Mouse (Mus musculus): ENCODE data around the gene Cxcl1. TPM values are rescaled to one million over a fixed set of nuclear protein-coding genes. Genes with fewer than 3 reads are reported as not detected.
"Not testable (repeated sequence)": the region's sequence is repeated elsewhere in the genome, so short reads cannot be mapped to it uniquely, and the experiment has no call there.

Cxcl1 gene
- polyA plus RNA-seq (2015; fragmentation: Nextera tagmentation; extraction: Ambion mirVana): 0.73 and 0.76 TPM in 2 replicates

DNA sequence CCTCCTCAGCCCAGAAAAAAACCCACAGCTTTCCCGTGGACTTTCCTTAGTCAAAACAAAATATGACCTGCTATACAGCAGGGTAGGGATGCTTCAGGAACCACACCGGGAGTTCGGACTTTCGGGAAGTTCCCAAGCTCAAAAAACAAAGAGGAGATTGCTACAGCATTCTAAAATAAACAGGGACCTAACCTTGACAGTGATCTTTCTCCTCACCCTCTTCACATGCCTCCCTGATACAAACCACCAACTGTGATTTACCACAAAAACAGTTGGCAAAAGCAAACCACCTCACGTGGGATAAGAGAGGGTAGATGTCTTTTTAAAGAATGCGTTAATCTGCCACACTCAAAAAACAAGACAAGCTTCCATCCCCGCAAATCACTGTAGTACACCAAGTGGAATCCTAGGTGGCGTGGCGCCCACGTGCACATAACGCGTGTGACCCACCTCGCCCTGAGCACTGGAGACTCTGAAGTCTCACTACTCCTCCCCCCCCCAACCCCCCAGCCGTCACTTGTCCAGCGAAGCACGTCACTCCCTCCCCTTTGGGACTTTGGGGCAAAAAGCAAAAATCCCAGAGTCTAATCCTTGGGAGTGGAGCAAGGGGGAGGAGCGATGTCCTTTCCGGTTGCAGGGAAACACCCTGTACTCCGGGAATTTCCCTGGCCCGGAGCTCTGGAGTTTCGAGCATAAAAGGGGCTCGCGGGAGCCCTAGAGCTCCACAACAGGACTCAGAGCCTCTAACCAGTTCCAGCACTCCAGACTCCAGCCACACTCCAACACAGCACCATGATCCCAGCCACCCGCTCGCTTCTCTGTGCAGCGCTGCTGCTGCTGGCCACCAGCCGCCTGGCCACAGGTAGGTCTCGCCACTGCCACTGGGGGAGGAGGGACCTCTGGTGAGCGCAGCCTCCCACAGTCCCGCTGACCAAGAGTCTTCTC, at the start of gene Cxcl1:
Gene Cxcl1 (plus strand): TSS at position 723 of the 945 bp plus-strand sequence.
- WGBS: 8% methylated on average over 28 of the region's 30 CpGs

DNA sequence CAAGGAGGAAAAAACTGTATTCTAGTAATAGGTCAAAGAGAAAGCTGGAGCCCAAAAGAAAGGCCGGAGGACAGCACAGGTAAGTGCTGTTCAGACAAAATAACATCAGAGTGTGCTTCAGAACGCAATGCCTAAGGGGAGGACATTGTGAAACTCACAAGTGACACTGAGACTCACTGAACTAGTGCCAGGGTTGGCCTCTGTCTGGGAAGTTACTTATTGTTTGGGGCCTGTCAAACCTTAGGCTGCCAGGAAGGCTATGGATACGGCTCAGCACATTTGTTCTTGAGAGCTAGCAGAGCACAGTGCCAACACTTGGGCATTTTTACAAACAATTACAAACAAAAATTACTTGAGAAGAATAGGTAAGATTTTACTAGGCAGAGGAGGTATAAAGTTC, 47.1 kb upstream of the Cxcl1 start:
- Histone ChIP-seq H3K4me3 (ENCODE audit: low read length) (no peak overlapping the region), H3K4me1 (ENCODE audit: control insufficient read depth, insufficient read depth, low read length) (no peaks in the 10 kb centered on the region), H3K9me3 (ENCODE audit: control insufficient read depth, low read length) (no peaks in the 10 kb centered on the region), H3K4me2 (ENCODE audit: low read depth, low read length) (no peak overlapping the region), H3K27me3 (replicated peaks; ENCODE audit: control insufficient read depth, insufficient read depth, low read length) (no peaks in the 10 kb centered on the region), H3K36me3 (ENCODE audit: control insufficient read depth, insufficient read depth, low read length) (no peaks in the 10 kb centered on the region), H3K9ac (ENCODE audit: low read depth, low read length) (no peak overlapping the region), H3K27ac (ENCODE audit: low read length) (no peak overlapping the region)
- no peak for ATAC-seq
- WGBS: 85% methylated on average over 3 of the region's 3 CpGs

More for the DNA sequence above, at the start of gene Cxcl1:
- 0 out of 2 replicates have a peak, but pooled peaks cover 2% of the 10 kb centered on the region for H3K4me1 ChIP-seq (ENCODE audit: control insufficient read depth, insufficient read depth, low read length)
- H3K4me2 ChIP-seq (ENCODE audit: low read depth, low read length): peak within 1 kb of the TSS; percentile 92
- peak within 1 kb of the TSS; percentile 75 for H3K9ac ChIP-seq (ENCODE audit: low read depth, low read length)
- peak within 1 kb of the TSS; percentile 45 for H3K27ac ChIP-seq (ENCODE audit: low read length)
- H3K4me3 ChIP-seq (ENCODE audit: low read length): peak within 1 kb of the TSS; percentile 55
- no peaks in the 10 kb centered on the region for H3K9me3 ChIP-seq (ENCODE audit: control insufficient read depth, low read length)
- H3K36me3 ChIP-seq (ENCODE audit: control insufficient read depth, insufficient read depth, low read length): no peaks in the 10 kb centered on the region
- no peaks in the 10 kb centered on the region for H3K27me3 ChIP-seq (replicated peaks; ENCODE audit: control insufficient read depth, insufficient read depth, low read length)
- ATAC-seq: peak; percentile 91

DNA sequence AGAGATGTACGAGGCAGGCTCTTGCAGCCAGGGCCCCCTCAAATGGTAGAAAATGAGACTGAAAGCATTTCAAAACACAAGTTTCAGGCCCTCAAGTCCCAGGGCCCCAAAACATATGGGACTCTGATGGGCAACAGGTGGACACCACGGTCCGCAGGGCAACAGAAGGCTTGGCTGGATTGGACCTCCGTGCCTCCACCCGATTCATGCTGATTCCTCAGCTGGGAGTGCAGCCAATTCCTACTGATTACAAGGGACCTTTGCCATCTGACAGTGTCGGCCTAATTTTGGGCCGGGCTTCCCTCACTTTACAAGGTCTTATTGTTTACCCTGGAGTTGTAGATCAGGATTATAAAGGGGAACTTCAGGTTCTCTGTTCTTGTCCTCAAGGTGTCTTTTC, 40.9 kb upstream of the Cxcl1 start:
- H3K4me3 ChIP-seq (ENCODE audit: low read length); H3K36me3 ChIP-seq (ENCODE audit: control insufficient read depth, insufficient read depth, low read length); H3K9ac ChIP-seq (ENCODE audit: low read depth, low read length); H3K9me3 ChIP-seq (ENCODE audit: control insufficient read depth, low read length); H3K4me1 ChIP-seq (ENCODE audit: control insufficient read depth, insufficient read depth, low read length); H3K4me2 ChIP-seq (ENCODE audit: low read depth, low read length); ATAC-seq; H3K27ac ChIP-seq (ENCODE audit: low read length); H3K27me3 ChIP-seq (replicated peaks; ENCODE audit: control insufficient read depth, insufficient read depth, low read length): not testable (repeated sequence)
- WGBS: 92% methylated on average over 7 of the region's 7 CpGs

DNA sequence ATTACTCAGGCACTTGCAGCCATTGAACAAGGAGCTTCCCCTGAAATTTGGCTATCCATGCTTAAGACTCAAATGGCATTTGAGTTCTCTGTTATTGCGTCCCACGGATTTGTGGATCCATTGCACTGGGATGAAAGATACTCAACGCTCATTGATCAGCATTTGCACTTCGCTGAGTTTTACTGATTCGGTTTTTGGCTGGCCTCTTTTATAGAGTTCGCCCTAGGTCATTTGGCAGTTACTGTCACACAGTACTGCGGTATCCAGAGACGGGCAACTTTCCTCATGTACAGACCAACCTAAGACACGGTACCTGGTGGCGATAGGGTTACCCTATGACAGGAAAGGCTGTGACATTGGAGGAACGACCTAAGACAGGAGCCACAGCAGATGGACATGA, 39.6 kb upstream of the Cxcl1 start:
- not testable (repeated sequence) for ATAC-seq; H3K4me3 ChIP-seq (ENCODE audit: low read length); H3K27ac ChIP-seq (ENCODE audit: low read length); H3K27me3 ChIP-seq (replicated peaks; ENCODE audit: control insufficient read depth, insufficient read depth, low read length); H3K4me1 ChIP-seq (ENCODE audit: control insufficient read depth, insufficient read depth, low read length); H3K9me3 ChIP-seq (ENCODE audit: control insufficient read depth, low read length); H3K4me2 ChIP-seq (ENCODE audit: low read depth, low read length); H3K9ac ChIP-seq (ENCODE audit: low read depth, low read length); H3K36me3 ChIP-seq (ENCODE audit: control insufficient read depth, insufficient read depth, low read length)
- 94% methylated on average over 11 of the region's 11 CpGs for WGBS

DNA sequence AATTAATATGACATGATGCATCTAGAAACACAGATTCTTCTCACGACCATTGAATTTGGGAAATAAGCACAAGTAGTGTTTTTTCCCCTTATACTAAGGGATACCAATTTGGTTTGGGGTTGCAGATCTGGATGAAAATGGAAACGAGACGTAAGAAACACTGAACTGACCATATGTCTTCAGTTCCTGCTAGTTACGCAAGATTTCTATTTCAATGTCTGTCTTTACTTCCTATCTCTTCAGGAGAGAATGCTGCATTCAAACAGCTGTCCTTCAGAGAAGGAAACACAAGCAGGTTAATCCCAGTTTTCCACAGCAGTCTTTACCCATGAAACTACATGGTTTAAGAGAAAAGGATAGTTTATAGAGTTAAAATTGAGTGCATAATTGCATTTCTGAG, 37.8 kb upstream of the Cxcl1 start:
- no peak overlapping the region for H3K27ac ChIP-seq (ENCODE audit: low read length)
- 89% methylated on average over 4 of the region's 4 CpGs for whole genome bisulfite sequencing
- ATAC-seq: no peak

DNA sequence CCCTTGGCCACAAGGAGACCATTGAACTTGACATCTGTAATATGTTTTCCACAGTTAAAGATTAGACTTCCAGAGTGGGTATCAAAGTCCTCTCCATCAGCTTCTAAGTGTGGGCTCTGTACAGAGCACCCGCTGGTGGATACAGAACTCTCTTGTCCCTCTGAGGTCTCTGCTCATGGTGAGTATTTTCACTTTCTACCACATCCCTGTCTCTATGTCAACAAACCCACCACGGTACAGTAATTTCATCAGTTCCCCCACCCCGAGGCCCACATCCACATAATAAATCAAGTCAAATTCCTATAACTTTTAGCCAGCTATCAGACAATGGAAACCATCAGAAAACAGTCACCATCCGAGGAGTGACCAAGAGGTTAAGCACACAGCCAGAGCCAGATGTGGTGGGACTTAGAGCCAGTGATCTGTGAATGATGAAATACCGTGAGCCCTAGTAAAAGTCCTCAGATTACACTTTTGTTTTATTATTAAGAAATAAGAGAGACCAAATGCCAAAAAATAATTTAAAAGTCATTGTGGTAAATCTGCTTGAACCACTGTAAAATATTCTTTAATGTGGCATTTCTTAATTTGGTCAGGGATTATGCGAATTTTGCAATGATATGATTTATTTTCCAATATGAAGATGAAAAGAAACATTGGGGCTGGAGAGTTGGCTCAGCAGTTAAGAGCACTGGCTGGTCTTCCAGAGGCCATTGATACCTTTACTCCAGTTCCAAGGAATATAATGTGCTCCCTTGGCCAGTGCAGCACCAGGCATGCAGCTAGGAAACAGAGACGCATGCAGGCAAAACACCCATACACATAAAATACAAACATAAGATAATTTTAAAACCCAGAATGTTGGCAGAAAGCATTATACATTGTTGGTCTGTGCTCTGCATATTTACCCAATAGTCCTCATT, 35.5 kb upstream of the Cxcl1 start:
- H3K9me3 ChIP-seq (ENCODE audit: control insufficient read depth, low read length): no peaks in the 10 kb centered on the region
- H3K9ac ChIP-seq (ENCODE audit: low read depth, low read length): no peak overlapping the region
- WGBS: 69% methylated on average over 7 of the region's 7 CpGs
- H3K4me3 ChIP-seq (ENCODE audit: low read length): no peak overlapping the region
- no peaks in the 10 kb centered on the region for H3K4me1 ChIP-seq (ENCODE audit: control insufficient read depth, insufficient read depth, low read length)
- no peak for ATAC-seq
- no peaks in the 10 kb centered on the region for H3K36me3 ChIP-seq (ENCODE audit: control insufficient read depth, insufficient read depth, low read length)
- H3K27ac ChIP-seq (ENCODE audit: low read length): no peak overlapping the region
- no peaks in the 10 kb centered on the region for H3K27me3 ChIP-seq (replicated peaks; ENCODE audit: control insufficient read depth, insufficient read depth, low read length)
- no peak overlapping the region for H3K4me2 ChIP-seq (ENCODE audit: low read depth, low read length)

More for the DNA sequence above, 37.8 kb upstream of the Cxcl1 start:
- no peak overlapping the region for H3K4me3 ChIP-seq (ENCODE audit: low read length)
- no peaks in the 10 kb centered on the region for H3K27me3 ChIP-seq (replicated peaks; ENCODE audit: control insufficient read depth, insufficient read depth, low read length)
- H3K9ac ChIP-seq (ENCODE audit: low read depth, low read length): no peak overlapping the region
- H3K9me3 ChIP-seq (ENCODE audit: control insufficient read depth, low read length): no peaks in the 10 kb centered on the region
- H3K36me3 ChIP-seq (ENCODE audit: control insufficient read depth, insufficient read depth, low read length): no peaks in the 10 kb centered on the region
- no peaks in the 10 kb centered on the region for H3K4me1 ChIP-seq (ENCODE audit: control insufficient read depth, insufficient read depth, low read length)
- no peak overlapping the region for H3K4me2 ChIP-seq (ENCODE audit: low read depth, low read length)

DNA sequence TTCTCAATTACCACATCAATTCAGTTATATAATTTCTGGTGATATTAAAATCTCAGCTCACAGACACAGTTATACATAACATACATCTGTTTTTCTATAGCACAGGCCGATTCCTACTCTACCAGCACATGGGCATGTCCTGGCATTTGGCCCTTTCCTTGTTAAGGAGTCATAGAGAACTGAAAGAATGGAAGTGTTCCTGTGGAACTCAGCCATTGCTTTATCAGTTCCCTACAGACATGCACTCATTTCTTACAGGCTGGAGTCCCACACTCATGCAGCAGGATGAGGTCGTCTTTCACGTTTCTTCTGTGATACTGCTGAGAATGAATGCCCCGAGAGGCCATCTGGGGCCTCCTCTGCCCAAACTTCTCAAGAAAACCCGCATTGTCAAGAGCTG, 33.6 kb upstream of the Cxcl1 start:
- no peaks in the 10 kb centered on the region for H3K27me3 ChIP-seq (replicated peaks; ENCODE audit: control insufficient read depth, insufficient read depth, low read length)
- no peaks in the 10 kb centered on the region for H3K9me3 ChIP-seq (ENCODE audit: control insufficient read depth, low read length)
- ATAC-seq: no peak
- no peak overlapping the region for H3K9ac ChIP-seq (ENCODE audit: low read depth, low read length)
- no peak overlapping the region for H3K4me2 ChIP-seq (ENCODE audit: low read depth, low read length)
- no peaks in the 10 kb centered on the region for H3K4me1 ChIP-seq (ENCODE audit: control insufficient read depth, insufficient read depth, low read length)
- no peak overlapping the region for H3K27ac ChIP-seq (ENCODE audit: low read length)
- 74% methylated on average over 5 of the region's 5 CpGs for whole genome bisulfite sequencing
- no peak overlapping the region for H3K4me3 ChIP-seq (ENCODE audit: low read length)
- H3K36me3 ChIP-seq (ENCODE audit: control insufficient read depth, insufficient read depth, low read length): no peaks in the 10 kb centered on the region

DNA sequence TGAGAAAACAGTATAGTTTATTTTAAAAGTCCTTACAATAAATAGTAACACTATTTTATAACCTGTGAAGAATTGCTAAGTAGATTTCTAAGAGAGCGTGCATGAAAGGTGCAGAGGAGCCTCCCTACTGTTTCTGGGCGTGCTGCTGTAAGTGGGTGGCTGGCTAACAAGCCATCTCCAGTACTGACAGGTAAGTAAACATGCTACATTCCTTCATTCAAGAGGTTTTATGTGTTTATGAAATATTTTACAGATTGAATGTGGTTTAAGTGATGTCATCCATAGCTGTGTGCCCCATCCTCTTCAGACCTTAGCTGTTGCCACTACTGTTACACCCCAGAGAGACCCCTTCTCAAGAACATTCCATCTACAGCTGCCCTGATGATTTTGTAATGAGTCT, 32.6 kb upstream of the Cxcl1 start:
- no peak overlapping the region for H3K27ac ChIP-seq (ENCODE audit: low read length)
- no peaks in the 10 kb centered on the region for H3K27me3 ChIP-seq (replicated peaks; ENCODE audit: control insufficient read depth, insufficient read depth, low read length)
- no peaks in the 10 kb centered on the region for H3K4me1 ChIP-seq (ENCODE audit: control insufficient read depth, insufficient read depth, low read length)
- ATAC-seq: no peak
- H3K9me3 ChIP-seq (ENCODE audit: control insufficient read depth, low read length): no peaks in the 10 kb centered on the region
- no peaks in the 10 kb centered on the region for H3K36me3 ChIP-seq (ENCODE audit: control insufficient read depth, insufficient read depth, low read length)
- H3K9ac ChIP-seq (ENCODE audit: low read depth, low read length): no peak overlapping the region
- H3K4me2 ChIP-seq (ENCODE audit: low read depth, low read length): no peak overlapping the region
- no peak overlapping the region for H3K4me3 ChIP-seq (ENCODE audit: low read length)
- WGBS: 86% methylated on average over 2 of the region's 2 CpGs

DNA sequence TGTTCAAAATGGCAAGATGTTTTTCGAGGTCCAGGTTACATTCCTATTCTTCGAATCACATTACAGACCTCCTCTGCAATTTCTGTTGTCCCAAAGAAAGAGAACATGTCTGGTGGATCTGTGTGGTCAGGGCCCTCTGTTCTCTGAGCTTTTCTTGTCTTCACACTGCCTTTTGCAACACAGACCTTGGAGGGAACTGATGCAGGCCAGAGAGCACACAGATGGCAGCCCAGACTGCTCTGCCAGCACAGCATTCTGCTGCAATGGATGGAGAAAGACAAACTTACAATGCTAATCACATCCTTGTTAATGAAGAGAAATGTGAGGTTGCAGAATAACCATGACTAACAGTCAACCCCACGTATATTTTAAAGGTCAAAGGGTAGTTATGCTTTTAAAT, 32.0 kb upstream of the Cxcl1 start:
- H3K4me1 ChIP-seq (ENCODE audit: control insufficient read depth, insufficient read depth, low read length): no peaks in the 10 kb centered on the region
- 76% methylated on average over 3 of the region's 3 CpGs for WGBS
- H3K4me2 ChIP-seq (ENCODE audit: low read depth, low read length): no peak overlapping the region
- no peaks in the 10 kb centered on the region for H3K36me3 ChIP-seq (ENCODE audit: control insufficient read depth, insufficient read depth, low read length)
- H3K27ac ChIP-seq (ENCODE audit: low read length): no peak overlapping the region
- no peaks in the 10 kb centered on the region for H3K9me3 ChIP-seq (ENCODE audit: control insufficient read depth, low read length)
- no peaks in the 10 kb centered on the region for H3K27me3 ChIP-seq (replicated peaks; ENCODE audit: control insufficient read depth, insufficient read depth, low read length)
- ATAC-seq: no peak
- no peak overlapping the region for H3K9ac ChIP-seq (ENCODE audit: low read depth, low read length)
- no peak overlapping the region for H3K4me3 ChIP-seq (ENCODE audit: low read length)
